Mouse (Mus musculus): Measurements from ENCODE around the gene Gm11596.
"Not testable (repeated sequence)": the region's sequence is repeated elsewhere in the genome, so short reads cannot be mapped to it uniquely, and the experiment has no call there.

The Gm11596 gene

DNA sequence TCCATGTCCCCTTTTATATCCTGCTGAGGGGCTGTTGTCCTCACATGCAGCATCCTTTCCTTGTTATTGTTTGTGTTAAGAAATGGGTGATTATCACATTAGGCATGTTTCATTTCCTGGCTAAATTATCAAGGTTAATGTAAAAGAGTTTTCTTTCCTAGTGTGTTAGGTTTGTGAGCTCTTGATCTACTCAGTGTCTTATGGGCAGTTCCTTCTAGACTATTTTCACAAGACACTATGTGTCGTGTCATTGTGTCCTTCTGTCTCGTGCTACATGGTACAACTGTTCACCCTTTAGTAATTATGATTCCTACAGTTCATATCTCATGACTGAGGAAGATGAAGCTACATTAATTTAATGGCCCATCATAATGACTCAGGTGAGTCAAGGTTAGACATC is at the start of gene Gm11596:
Gm11596 (minus strand) TSS at position 101 of the 400 bp plus-strand sequence.
- DNase-seq (ENCODE audit: low read depth), result no peak

DNA sequence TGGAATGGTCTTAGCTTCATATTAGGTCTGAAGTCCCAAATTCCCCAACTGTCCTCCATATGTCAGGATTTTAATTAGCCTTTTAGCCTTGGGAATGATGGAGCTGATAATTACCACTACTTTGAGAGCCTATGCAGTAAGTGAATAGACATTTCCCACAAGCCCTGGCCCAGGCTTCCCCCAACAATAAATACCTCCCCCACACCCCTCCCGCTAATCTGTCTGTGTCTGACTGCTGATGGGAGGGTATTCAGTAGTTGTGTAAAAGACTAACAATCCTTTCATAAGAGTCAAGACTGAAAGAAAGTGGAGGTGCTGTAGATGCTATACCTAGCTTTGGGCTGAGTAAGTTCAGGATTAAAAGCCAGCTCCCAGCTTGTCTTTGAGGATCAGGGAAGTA is 48.9 kb upstream of the Gm11596 start:
- DNase-seq (ENCODE audit: low read depth), result no peak

DNA sequence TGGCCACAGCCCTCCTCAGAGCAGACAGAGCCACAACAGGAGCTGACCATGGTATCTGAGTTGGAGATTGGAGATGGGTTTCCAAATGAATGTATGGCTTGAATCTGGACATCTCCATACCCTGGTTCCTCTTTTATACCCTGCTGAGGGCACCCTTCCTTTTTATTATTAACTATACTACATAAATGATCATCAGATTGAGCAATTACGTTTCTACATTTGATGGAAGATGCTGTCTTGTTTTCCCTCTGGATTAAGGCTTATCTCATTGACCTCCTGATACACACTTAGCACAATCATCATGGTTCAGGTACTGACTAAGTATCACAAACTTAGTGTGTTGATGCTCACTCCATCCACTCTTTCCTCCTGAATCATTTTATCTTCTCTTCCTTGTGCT is 44.7 kb upstream of the Gm11596 start, which contains the start of gene 2300003K06Rik:
2300003K06Rik (minus strand) TSS at position 101 of the 400 bp plus-strand sequence.
- no peak for DNase-seq (ENCODE audit: low read depth)

DNA sequence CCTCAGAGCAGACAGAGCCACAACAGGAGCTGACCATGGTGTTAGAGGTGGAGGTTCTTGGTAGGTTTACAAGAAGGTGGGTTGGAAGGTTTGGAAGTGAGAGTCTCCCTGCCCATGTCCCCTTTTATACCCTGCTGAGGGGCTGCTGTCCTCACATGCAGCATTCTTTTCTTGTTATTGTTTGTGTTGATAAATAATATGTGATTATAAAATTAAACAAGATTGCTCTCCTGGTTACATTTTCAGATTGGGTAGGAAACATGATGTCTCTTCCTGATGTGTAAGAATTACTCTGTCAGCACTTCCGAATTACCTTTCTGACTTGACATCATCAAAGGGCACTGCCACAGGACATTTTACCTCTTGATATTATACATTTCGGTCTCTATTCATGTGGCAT is 22.3 kb upstream of the Gm11596 start, which contains the start of gene Gm11564:
Gm11564 (minus strand) TSS at position 101 of the 400 bp plus-strand sequence.
- DNase-seq (ENCODE audit: low read depth), result not testable (repeated sequence)

DNA sequence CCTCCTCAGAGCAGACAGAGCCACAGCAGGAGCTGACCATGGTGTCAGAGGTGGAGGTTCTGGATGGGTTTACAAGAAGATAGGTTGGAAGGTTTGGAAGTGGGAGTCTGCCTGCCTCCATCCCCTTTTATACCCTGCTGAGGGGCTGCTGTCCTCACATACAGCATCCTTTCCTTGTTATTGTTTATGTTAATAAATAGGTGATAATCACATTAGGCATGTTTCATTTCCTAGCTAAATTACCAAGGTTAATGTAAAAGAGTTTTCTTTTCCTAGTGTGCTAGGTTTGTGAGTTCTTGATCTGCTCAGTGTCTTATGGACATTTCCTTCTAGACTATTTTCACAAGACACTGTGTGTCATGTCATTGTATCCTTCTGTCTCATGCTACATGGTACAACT is 16.5 kb upstream of the Gm11596 start, which contains the start of gene Krtap4-13:
Krtap4-13 (minus strand) TSS at position 101 of the 400 bp plus-strand sequence.
- not testable (repeated sequence) for DNase-seq (ENCODE audit: low read depth)

DNA sequence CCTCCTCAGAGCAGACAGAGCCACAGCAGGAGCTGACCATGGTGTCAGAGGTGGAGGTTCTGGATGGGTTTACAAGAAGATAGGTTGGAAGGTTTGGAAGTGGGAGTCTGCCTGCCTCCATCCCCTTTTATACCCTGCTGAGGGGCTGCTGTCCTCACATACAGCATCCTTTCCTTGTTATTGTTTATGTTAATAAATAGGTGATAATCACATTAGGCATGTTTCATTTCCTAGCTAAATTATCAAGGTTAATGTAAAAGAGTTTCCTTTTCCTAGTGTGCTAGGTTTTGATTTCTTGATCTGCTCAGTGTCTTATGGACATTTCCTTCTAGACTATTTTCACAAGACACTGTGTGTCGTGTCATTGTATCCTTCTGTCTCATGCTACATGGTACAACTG is 11.1 kb upstream of the Gm11596 start, which contains the start of gene Gm11554:
Gm11554 (minus strand) TSS at position 101 of the 400 bp plus-strand sequence.
- DNase-seq (ENCODE audit: low read depth), result not testable (repeated sequence)

DNA sequence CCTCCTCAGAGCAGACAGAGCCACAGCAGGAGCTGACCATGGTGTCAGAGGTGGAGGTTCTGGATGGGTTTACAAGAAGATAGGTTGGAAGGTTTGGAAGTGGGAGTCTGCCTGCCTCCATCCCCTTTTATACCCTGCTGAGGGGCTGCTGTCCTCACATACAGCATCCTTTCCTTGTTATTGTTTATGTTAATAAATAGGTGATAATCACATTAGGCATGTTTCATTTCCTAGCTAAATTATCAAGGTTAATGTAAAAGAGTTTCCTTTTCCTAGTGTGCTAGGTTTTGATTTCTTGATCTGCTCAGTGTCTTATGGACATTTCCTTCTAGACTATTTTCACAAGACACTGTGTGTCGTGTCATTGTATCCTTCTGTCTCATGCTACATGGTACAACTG is 5.6 kb upstream of the Gm11596 start, which contains the start of gene Gm11569:
Gm11569 (minus strand) TSS at position 101 of the 400 bp plus-strand sequence.
- DNase-seq (ENCODE audit: low read depth), result not testable (repeated sequence)

DNA sequence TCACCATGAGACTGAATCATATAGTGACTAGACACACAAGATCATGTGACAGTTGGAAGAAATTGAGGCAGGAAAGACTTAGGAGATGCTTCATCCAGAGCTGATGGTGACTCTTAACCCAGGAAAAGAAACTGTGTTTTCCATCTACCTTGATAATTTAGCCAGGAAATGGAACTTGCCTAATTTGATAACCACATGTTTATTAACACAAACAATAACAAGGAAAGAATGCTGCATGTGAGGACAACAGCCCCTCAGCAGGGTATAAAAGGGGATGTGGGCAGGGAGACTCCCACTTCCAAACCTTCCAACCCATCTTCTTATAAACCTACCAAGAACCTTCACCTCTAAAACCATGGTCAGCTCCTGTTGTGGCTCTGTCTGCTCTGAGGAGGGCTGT is 8.4 kb downstream of the Gm11596 start, which contains the start of gene Krtap4-9:
Krtap4-9 (plus strand) TSS at position 301 of the 400 bp plus-strand sequence.
- DNase-seq (ENCODE audit: low read depth), result not testable (repeated sequence)

DNA sequence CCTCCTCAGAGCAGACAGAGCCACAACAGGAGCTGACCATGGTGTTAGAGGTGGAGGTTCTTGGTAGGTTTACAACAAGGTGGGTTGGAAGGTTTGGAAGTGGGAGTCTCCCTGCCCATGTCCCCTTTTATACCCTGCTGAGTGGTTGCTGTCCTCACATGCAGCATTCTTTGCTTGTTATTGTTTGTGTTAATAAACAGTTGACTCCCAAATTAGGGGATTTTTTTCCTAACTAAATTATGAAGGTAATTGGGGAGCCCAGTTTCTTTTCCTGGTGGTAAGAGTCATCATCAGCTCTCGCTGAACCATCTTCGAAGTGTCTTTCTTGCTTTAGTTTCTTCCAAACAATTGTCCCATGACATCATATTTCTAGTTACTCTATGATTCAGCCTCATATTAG is 12.7 kb downstream of the Gm11596 start, which contains the start of gene Krtap4-8:
Krtap4-8 (minus strand) TSS at position 101 of the 400 bp plus-strand sequence.
- no peak for DNase-seq (ENCODE audit: low read depth)

DNA sequence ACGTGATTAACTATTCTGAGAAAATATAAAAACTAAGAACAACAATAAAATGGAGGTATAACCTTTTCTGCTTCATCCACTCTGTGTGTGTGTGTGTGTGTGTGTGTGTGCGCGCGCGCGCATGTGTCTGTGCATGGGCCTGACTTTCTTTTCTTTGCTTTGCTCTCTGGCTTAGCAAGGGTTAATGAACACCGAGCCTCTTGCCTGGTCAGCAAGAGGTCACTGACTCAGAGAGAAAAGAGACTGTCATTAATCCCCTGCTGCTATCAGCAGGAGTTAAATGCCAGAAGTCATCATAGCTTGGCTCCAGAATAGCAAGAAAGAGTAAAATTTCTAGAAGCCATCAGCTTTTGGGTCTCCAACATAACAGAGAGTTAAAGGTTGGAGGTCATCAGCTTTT is 14.9 kb downstream of the Gm11596 start:
- no peak for DNase-seq (ENCODE audit: low read depth)

DNA sequence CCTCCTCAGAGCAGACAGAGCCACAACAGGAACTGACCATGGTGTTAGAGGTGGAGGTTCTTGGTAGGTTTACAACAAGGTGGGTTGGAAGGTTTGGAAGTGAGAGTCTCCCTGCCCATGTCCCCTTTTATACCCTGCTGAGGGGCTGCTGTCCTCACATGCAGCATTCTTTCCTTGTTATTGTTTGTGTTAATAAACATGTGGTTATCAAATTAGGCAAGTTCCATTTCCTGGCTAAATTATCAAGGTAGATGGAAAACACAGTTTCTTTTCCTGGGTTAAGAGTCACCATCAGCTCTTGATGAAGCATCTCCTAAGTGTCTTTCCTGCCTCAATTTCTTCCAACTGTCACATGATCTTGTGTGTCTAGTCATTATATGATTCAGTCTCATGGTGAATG is 20.5 kb downstream of the Gm11596 start, which contains the start of gene Gm11595:
Gm11595 (minus strand) TSS at position 101 of the 400 bp plus-strand sequence.
- DNase-seq (ENCODE audit: low read depth), result not testable (repeated sequence)

DNA sequence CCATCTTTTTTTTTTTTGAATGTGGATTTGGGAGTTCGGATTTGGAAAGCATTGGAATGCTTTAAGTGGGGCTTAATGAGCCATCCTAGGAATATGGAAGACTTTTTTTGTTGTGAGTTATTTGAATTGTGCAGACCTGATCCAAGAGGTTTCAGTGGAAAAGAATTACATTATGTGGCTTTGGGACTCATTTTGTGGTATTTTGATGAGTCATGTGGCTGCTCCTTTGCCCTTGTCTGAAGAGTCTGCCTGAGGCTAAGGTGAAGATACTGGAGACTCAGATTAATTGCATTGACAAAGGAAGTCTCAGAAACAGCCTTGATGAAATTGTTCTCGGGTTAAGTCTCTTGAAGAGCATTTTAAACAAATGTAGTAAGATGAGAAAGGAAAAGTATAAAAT is 24.9 kb downstream of the Gm11596 start:
- no peak for DNase-seq (ENCODE audit: low read depth)

DNA sequence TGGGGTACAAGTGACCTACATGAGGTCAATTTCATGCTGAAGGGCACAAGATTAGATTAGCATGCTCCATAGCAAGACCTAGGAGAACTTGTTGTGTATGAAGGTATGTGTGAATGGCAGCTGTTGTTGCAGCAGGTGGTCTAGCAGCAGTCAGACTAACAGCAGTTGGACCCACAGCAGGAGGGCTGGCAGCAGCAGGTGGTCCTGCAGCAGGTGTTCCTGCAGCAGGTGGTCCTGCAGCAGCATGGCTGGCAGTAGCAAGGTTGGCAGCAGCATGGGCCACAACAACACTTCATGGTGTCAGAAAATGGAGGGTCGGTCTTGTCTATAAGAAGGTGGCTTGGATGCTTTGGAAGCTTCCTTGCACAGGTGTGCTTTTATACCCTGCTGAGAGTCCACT is 34.4 kb downstream of the Gm11596 start:
- DNase-seq (ENCODE audit: low read depth), result no peak

DNA sequence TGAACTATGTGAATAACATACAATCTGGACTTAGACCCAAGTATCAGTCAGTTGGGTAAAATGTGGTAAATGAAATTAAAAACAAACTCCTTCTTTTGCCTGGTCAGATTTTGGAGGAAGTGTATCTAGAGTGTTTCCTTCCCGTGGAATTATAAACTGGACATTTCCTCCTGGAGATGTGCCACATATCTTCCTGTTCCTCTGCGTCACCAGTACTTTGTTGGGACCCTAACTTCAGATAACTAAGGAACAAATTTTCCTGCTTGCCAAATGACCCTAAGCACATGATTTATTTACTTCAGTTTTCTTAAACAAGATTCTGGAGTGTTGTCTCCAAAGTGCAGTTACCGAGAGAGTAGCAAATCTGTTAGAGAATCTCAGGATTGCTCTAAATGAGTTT is 49.3 kb downstream of the Gm11596 start:
- DNase-seq (ENCODE audit: low read depth), result no peak

Data from naive thymus-derived CD4-positive, alpha-beta T cell, adult 2 months (primary cell).